Mouse (Mus musculus) lung, postnatal 4 days (tissue): ENCODE measurements around the gene Slc16a6.

Source experiments
- DNase-seq, 2 experiments: peaks; one replicate each; pipeline ENCODE4 v3.0.0; 2021

Gene Slc16a6

GRCm38 (mm10) chr11:109444600-109444999 lies 28.8 kb downstream of the Slc16a6 start:
- peak in 1 of 2 experiments; percentile 59 for DNase-seq

- no peak for DNase-seq
These were observed 29.7 kb downstream of the Slc16a6 start for GRCm38 (mm10) chr11:109443468-109444263.

- DNase-seq, result no peak
These were observed 31.1 kb downstream of the Slc16a6 start for GRCm38 (mm10) chr11:109442166-109442730.

GRCm38 (mm10) chr11:109441119-109441518 lies 32.3 kb downstream of the Slc16a6 start:
- peak in 1 of 2 experiments; percentile 63 for DNase-seq

GRCm38 (mm10) chr11:109440641-109441040 lies 32.8 kb downstream of the Slc16a6 start:
- DNase-seq, result no peak

- peak; percentile 86 to 88 for DNase-seq
These were observed 33.5 kb downstream of the Slc16a6 start for GRCm38 (mm10) chr11:109439829-109440340.

GRCm38 (mm10) chr11:109439209-109439608 lies 34.2 kb downstream of the Slc16a6 start:
- no peak for DNase-seq

GRCm38 (mm10) chr11:109436889-109437288 lies 36.5 kb downstream of the Slc16a6 start:
- no peak for DNase-seq

GRCm38 (mm10) chr11:109434233-109434798 lies 39.1 kb downstream of the Slc16a6 start:
- DNase-seq, result no peak

GRCm38 (mm10) chr11:109427353-109427752 lies 46.0 kb downstream of the Slc16a6 start:
- DNase-seq, result no peak

GRCm38 (mm10) chr11:109426272-109426586 lies 47.2 kb downstream of the Slc16a6 start:
- no peak for DNase-seq

GRCm38 (mm10) chr11:109425392-109426271 lies 47.8 kb downstream of the Slc16a6 start, which contains the start of gene Amz2:
TSS of gene Amz2 (plus strand) at chr11:109425946.
- peak; percentile 100 for DNase-seq

- DNase-seq, result no peak
These were observed 50.1 kb downstream of the Slc16a6 start for GRCm38 (mm10) chr11:109423294-109423693.

- DNase-seq, result no peak
These were observed 51.1 kb downstream of the Slc16a6 start for GRCm38 (mm10) chr11:109422263-109422662.

- no peak for DNase-seq
These were observed 52.2 kb downstream of the Slc16a6 start for GRCm38 (mm10) chr11:109421205-109421604.

GRCm38 (mm10) chr11:109420567-109420962 lies 52.8 kb downstream of the Slc16a6 start:
- DNase-seq, result no peak

- peak; percentile 44 to 46 for DNase-seq
These were observed 53.3 kb downstream of the Slc16a6 start for GRCm38 (mm10) chr11:109419961-109420566.

GRCm38 (mm10) chr11:109419461-109419860 lies 53.9 kb downstream of the Slc16a6 start:
- no peak for DNase-seq

GRCm38 (mm10) chr11:109417472-109418040 lies 55.8 kb downstream of the Slc16a6 start:
- no peak for DNase-seq

- DNase-seq, result peak; percentile 77 to 80
These were observed 56.5 kb downstream of the Slc16a6 start for GRCm38 (mm10) chr11:109416709-109417420.

- DNase-seq, result no peak
These were observed 58.6 kb downstream of the Slc16a6 start for GRCm38 (mm10) chr11:109414802-109415201.
